Mouse (Mus musculus) central nervous system, embryonic 14 days (tissue): Measurements from ENCODE around the gene Olfr464. TPM values are rescaled to one million over a fixed set of nuclear protein-coding genes. Genes with fewer than 3 reads are reported as not detected.

Experiments used
- polyA plus RNA-seq: library from polyadenylated mRNA; depleted of rRNA; stranded (reverse); fragments of >200 nt; gene quantifications from 2 replicates; pipeline ENCODE4 v1.2.3, GENCODE M21; 2012; rRNA removed

The Olfr464 gene
- polyA plus RNA-seq: 0.17 and 0.21 TPM in 2 replicates

GRCm38 (mm10) chr11:87920966-87921365, at the start of gene Olfr464:
Gene Olfr464 (minus strand): TSS chr11:87920967.

DNA sequence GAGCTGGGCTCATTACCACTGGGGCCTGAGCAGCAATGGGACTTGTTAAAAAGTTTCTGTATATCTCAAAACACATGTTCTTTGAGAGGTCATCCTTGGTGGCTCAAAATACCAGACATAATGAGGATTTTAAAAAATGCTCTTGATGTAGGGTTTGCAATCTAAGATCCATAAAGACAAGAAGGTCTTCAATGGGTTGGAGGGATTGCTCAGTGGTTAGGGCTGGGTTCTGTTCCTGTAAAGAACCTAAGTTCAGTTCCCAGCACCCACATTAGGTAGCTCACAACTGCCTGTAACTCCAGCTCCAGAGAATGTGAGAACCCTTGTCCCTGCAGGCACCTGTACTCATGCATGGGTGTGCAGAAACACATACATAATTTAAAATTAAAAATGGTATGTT, 23.5 kb downstream of the Olfr464 start, which contains the start of gene Olfr463:
Gene Olfr463 (minus strand): TSS at position 101 of the 400 bp plus-strand sequence.

GRCm38 (mm10) chr11:87892168-87892567, 28.6 kb downstream of the Olfr464 start, which contains the start of gene Olfr462:
Gene Olfr462 (minus strand): TSS chr11:87892268.

DNA sequence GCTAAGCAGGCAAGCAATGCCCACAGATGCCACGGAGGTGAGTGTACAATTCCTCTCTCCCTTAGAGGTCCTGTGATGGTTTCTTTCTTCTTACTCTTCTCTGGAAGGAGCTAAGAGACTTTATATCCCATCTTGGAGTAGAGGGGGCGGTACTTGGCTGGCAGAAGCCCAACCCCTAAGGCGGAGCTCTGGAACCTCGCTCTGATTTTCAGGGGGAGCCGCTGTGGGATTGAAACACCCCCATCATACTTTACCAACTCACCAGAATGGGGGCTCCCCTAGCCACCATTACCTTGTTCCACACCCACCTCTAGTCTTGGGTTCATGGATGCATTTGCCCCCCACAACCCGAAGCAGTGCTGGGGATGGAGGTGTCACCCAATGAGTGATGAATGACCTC, 45.3 kb downstream of the Olfr464 start, which contains the start of gene Epx:
Gene Epx (minus strand): TSS at position 101 of the 400 bp plus-strand sequence.

Other genes starting within 250 kb of the Olfr464 start
- 142 and 144 TPM in 2 replicates for gene Supt4a, start 183.4 kb downstream of the Olfr464 start, polyA plus RNA-seq
- 136 and 142 TPM in 2 replicates for gene Tspoap1, start 160.4 kb downstream of the Olfr464 start, polyA plus RNA-seq
- gene Mpo, start 127.4 kb downstream of the Olfr464 start, polyA plus RNA-seq: 0.63 and 1.4 TPM in 2 replicates
- gene Lpo, start 92.7 kb downstream of the Olfr464 start, polyA plus RNA-seq: 0.37 and 0.76 TPM in 2 replicates
- 25.0 and 26.8 TPM in 2 replicates for gene Mks1, start 67.8 kb downstream of the Olfr464 start, polyA plus RNA-seq
- 0.20 and 0.24 TPM in 2 replicates for gene Epx, start 45.4 kb downstream of the Olfr464 start, polyA plus RNA-seq
- gene Olfr462, start 28.7 kb downstream of the Olfr464 start, polyA plus RNA-seq: not detected in 2 replicates
- gene Olfr463, start 23.6 kb downstream of the Olfr464 start, polyA plus RNA-seq: not detected in 2 replicates
- 292 and 295 TPM in 2 replicates for gene Dynll2, start 66.6 kb upstream of the Olfr464 start, polyA plus RNA-seq
- gene Srsf1, start 126.4 kb upstream of the Olfr464 start, polyA plus RNA-seq: 551 and 648 TPM in 2 replicates
- gene Vezf1, start 147.3 kb upstream of the Olfr464 start, polyA plus RNA-seq: 46.8 and 51.8 TPM in 2 replicates
- 48.4 and 53.1 TPM in 2 replicates for gene Cuedc1, start 177.1 kb upstream of the Olfr464 start, polyA plus RNA-seq